Mouse (Mus musculus) small intestine, adult 2 months (tissue): Measurements from ENCODE around the gene Nfia.

Experiments
- CTCF ChIP-seq: fragments of 200-500 bp; IDR thresholded peaks from 2 replicates; pipeline ENCODE4 v1.5.1; 2012; ENCODE audit warnings: low read depth, mild to moderate bottlenecking, control low read depth, inconsistent platforms, low read length, moderate library complexity, mixed read lengths; ENCODE audit not compliant: insufficient replicate concordance, insufficient read length; ENCODE audit errors: extremely low read depth
- POLR2A ChIP-seq: fragments of 200-500 bp; IDR thresholded peaks from 2 replicates; pipeline ENCODE4 v1.6.1; 2012; ENCODE audit warnings: low read depth, mild to moderate bottlenecking, control low read depth, inconsistent platforms, low read length, moderate library complexity

- TF ChIP-seq CTCF (no peak), POLR2A (no peak)
Measured at GRCm38 (mm10) chr4:97771426-97771825, 1.1 kb upstream of the Nfia start.
